Mouse (Mus musculus) natural killer cell, adult 2 months (primary cell): Measurements from ENCODE around the gene Slc12a3.

Source experiments
- DNase-seq, 2 experiments: peaks; one replicate each; pipeline ENCODE4 v3.0.0; 2022; ENCODE audit warnings: low spot score in 2 of 2

The Slc12a3 gene

GRCm38 (mm10) chr8:94328932-94329728, at the start of gene Slc12a3:
Gene Slc12a3 (plus strand): TSS chr8:94329201.
- no peak for DNase-seq

DNA sequence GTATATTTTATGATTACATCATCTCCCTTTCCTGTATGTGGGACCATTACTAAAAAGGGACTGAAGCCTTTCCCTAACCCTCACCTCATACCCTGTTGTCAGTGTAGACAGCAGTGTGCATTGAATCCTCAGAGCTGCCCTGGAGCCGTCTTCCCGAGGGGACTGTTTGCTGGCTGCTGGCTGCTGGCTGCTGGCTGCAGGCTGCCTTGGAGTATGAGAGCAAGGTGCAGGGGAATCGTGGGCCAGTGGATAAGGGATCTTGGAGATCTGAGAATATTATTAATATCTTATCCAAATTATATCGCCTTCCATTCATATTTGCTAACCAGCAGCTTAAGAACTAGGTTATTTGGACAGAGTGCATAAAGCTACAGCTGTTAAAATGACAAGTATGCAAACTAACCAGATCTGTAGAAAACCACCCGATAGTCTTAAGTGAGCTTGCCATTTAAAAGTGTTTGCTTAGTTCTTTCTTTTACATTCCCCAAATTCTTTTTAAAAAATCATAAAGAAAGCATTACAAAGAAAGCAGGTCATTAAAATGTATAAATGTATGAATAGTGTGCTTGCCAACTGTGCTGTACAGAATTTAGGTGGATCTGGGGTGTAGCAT, 48.9 kb upstream of the Slc12a3 start:
- DNase-seq: no peak

DNA sequence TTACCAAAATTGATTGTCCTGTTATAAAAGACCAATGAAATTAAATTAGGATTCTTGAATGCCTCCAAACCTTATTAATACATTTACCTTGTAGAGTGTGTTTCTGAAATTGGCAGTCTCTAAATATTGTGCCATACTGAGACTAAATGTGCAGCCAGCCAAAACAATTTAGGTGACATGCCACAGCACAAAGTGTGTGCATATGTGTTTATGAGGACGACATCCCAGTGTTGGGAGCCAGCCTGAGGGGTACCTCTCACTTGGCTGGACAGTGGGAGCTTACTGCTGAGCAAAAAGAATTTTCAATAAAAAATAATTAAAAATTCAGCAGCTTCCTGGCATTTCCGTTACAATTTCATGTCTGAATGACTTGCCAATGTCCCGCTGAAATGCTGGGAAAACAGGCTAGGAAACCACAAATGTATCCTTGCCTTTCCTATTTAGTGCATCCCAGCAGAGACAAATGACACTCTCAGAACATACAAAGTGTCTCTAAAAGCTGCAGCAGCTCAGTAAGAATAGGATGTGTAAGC, 46.5 kb upstream of the Slc12a3 start:
- no peak for DNase-seq

GRCm38 (mm10) chr8:94284204-94284603, 44.8 kb upstream of the Slc12a3 start:
- no peak for DNase-seq

DNA sequence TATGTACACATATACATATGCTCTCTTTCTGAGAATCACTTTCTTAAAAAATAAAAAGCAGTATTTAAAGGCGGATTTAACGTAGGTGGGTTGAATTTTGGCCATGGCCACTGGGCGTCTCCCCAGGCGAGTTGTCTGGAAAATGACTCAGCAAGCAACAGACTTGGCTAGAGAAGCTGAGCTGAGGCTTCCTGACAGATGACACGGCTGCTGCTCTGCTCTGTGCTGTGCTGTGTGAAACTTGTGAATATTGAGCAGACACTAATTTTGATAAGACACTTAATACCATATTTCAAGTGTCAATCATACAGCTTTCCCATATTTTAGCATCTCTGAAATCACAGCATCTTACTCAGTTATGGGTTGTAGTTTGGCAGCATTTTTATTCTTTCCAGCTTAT, 38.4 kb upstream of the Slc12a3 start:
- DNase-seq: no peak

DNA sequence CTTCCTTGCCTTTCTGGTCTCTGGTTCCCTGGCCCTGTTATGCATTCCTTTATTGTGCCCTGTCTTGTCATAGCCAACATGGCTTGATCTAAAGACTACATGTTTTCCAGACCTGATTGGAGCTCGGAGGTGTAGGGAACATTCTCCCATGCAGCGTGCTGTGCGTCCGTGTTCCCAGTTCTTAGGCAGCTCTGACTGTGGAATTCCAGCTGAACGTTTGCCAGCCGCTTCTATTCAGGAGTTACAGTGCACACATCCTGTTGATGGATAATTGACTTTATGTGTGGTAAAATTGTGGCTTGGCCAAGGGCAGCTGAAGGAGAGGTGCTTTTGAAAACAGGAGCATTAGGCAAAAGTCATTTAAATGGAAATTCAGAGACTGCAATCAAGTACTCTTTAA, 36.9 kb upstream of the Slc12a3 start:
- DNase-seq: no peak

DNA sequence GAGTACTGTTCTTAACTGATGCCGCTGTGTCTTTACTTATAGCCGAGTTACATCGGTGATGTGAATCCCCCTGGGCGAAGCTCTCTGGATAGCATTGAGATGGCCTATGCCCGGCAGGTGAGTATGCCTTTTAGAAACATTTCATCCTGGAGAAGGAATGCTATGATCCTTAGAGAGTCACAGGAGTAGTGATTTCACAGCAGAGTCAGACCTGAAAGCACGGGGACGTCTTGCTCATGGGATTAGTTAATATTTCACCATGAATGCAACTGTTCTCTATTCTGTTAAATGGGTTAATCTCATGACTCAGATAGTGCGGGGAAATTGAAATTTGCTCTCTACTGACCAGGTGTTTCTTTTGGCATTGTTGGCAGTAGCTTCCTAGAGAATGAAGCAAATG, 36.4 kb upstream of the Slc12a3 start:
- no peak for DNase-seq

DNA sequence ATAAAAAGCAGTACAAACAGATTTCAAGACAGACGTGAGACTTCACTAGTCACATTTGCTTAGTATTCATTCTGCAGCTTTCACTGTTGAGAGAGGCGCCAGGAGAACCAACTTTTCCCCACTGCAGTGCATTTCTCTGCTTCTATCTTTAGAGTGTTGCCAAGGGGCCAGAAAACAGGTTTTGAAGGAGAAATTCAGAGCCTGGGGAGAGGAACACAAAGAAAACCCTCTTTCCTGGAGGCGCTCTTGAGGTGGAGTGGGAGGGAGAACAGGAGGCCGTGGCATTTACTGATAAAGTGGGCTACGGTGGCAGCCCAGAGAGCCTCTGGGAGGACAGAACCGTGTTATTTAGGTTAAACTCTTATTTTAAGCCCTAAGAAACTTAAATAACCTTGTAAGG, 33.3 kb upstream of the Slc12a3 start:
- no peak for DNase-seq

- DNase-seq: no peak
Observed at GRCm38 (mm10) chr8:94296312-94296991, 32.5 kb upstream of the Slc12a3 start.

GRCm38 (mm10) chr8:94297101-94297500, 31.9 kb upstream of the Slc12a3 start:
- no peak for DNase-seq

DNA sequence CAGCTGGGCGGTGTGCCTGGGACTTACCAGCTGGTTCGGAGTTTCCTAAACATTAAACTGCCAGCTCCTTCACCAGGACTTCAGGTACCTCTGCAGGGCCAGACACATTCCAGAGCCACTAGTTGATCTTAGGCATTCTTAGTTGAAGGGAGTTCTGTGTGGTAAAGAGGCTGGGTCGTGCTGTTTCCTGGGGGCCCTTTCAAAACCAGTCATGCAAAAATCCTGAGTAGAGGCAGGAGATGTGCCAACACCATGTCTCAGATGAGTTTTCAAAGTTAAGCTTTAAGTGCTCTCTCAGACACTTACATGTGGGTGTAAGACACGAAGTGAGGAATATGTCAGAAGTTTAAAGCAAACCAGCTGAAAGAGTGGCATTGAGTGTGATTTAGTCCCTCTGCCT, 28.2 kb upstream of the Slc12a3 start:
- no peak for DNase-seq

DNA sequence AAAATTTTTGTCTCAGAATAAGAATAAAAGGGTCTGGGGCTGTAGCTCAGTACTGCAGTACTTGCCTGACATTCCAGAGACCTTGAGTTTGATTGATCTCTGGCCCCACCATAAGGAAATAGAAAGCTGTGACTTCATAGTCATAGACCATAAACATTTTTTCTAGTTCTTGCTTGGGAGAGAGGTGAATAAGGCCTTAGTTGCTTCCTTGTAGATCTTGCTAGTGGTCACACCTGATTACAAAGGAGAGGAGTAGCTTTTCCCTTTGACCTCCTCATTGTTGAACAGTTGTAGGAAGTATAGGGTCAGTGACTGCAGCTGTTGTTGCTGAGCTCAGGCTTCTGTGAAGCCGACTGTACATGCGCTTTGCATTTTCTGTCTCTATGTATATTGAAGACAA, 24.6 kb upstream of the Slc12a3 start:
- DNase-seq: no peak

GRCm38 (mm10) chr8:94306989-94307513, 21.9 kb upstream of the Slc12a3 start:
- DNase-seq: peak; percentile 24 to 58

DNA sequence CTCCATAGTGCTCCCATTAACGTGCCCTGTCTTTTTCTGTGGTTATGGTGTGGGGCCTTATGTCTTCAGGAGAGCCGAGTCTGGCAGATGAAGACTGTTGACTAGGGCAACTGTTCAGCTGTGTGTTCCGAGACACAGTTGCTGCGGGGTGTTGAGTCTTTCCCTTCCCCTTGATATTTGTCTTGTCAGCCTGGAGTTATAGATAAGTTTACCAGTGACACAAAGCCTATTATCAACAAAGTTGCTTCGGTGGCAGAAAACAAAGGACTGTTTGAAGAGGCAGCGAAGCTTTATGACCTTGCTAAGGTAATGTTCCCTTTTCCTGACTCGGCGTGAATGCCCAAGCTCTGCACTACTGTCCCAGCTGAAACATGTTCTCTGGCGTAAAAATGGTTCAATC, 21.3 kb upstream of the Slc12a3 start:
- no peak for DNase-seq

GRCm38 (mm10) chr8:94314069-94314468, 14.9 kb upstream of the Slc12a3 start:
- no peak for DNase-seq

DNA sequence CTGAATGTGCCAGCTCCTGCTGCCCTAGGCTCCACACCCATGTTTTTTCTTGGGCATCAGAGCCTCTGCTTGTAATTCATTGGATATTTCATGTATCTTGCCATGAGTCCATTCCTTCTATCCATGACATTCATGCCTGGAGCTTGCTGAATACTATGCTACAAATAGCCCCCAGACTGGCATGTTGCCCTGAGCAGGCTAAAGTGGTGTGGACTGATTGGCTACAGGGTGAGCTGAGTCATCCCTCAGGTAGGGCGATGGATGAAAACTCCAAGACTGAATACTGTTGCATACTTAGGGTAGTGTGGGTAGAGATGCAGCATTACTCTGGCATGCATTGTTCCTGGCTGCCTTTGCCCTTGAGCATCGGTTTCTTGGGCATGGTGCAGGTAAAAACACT, 11.8 kb upstream of the Slc12a3 start:
- no peak for DNase-seq

GRCm38 (mm10) chr8:94317691-94318090, 11.3 kb upstream of the Slc12a3 start:
- DNase-seq: no peak

DNA sequence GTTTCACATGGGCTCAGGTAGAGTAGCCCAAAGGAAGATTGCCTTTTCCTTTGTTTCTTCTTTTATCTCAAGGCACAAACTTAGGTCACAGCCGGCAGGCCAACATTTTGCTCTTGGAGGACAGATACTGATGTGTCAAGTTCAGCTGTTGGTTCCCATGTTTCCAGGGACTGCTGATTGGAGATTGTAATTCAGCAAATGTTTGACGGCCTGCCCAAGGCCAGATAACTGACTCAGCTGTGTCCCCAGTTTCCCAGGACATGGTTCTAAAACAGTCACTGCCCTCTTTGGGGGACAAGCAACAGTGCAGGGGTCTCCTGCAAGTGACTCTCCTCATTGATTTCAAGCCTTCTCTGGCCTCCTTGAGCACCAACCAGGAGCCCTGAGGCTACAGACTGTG, 9.0 kb upstream of the Slc12a3 start:
- no peak for DNase-seq

DNA sequence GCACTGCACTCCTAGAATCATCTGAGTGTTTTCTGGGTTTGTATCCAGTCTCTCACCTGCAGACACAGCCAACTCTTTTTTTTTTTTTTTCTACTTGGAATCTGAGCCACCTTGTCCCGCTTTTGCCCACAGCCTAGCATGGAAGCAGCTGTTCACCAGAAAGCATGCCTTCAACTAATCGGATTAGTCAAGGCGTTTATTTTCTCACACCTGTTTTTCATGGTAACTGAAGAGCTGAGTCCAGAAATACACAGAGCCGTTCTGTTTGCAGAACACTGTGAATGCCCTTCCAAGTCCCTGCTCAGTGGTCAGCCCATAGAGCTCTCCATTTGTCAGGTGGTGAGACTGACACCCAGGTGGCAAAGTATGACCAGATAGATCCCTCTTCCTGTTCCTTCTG, 6.9 kb upstream of the Slc12a3 start:
- no peak for DNase-seq

- no peak for DNase-seq
Observed at GRCm38 (mm10) chr8:94323041-94323440, 6.0 kb upstream of the Slc12a3 start.

DNA sequence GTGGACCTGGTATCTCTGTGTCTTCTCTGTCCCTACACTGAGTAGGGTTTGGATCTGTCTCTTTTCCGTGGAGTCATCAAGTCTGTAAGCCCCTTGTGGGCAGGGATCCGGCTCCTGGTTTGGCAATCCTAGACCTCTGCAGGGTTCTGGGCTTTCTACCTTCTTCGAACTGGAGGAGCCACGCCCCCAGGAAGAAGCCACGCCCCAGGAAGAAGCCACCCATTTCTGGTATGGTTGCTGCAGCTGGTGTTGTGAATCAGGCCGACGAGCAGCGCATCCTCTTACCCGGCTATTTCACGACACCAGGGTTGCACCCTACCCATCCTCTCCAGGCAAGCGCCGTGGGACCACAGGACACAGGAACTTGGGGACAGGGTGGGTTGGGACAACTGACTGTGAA, 4.9 kb upstream of the Slc12a3 start:
- DNase-seq: no peak

DNA sequence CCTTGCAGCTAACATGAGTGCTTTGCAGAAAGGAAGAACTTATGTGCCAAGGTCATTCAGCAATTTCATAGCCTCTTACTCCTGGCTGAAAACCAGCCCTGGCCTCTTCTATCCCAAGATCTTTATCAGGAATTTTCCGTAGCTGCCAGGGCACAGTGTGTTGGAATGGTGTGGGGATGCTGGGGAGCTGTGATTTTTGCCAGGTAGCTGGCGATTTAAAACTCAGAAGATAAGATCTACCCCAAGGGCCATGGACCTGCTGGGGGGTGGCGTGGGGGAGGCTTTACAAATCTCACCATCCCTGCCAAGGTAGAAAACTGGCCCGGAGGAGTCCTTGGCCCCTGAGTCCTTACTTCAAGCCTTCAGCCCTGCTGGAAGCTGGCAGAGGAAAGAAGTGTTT, 3.0 kb upstream of the Slc12a3 start:
- DNase-seq: no peak

- DNase-seq: peak; percentile 59 to 70
Observed at GRCm38 (mm10) chr8:94330733-94331132, 1.7 kb downstream of the Slc12a3 start.
